Mouse (Mus musculus) stomach, postnatal 0 days (tissue): ENCODE measurements around the gene Frrs1.

Experiments used
- CTCF ChIP-seq: IDR thresholded peaks from 2 replicates; pipeline ENCODE4 v1.5.1; 2016; ENCODE audit warnings: antibody characterized with exemption, low read depth, mild to moderate bottlenecking, moderate library complexity
- EP300 ChIP-seq: optimal IDR thresholded peaks from 2 replicates; pipeline ENCODE3; 2016; ENCODE audit warnings: antibody characterized with exemption

DNA sequence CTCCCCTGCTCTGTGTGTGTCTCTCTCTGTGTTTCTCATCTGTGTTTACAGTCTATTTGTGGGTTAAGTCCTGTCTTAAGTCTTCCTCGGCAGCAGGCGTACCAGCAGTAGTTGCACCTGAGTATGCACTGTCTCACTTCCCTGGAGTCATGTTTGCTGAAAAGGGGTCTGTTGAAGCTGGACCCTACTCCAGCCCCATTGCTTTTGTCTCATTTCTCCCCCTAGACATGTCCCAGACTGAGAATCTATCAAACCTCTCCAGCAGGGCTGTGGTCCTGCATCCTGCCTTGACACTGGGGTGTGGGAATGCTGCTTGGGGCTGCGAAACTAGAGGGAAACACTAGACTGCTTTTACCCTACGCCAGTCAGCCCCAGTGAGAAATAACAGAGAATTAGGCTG, 25.8 kb upstream of the Frrs1 start:
- TF ChIP-seq CTCF = no peak
- no peak for TF ChIP-seq EP300
